Mouse (Mus musculus): Measurements from ENCODE around the gene Sdr16c6. TPM values are rescaled to one million over a fixed set of nuclear protein-coding genes. Genes with fewer than 3 reads are reported as not detected.
A peak's percentile ranks its signal among the peaks of the same experiment; 100 is the strongest.

Gene Sdr16c6
- polyA plus RNA-seq (2014; fragmentation: Nextera tagmentation; extraction: Ambion mirVana), result 5.7 and 7.4 TPM in 2 replicates

- Histone ChIP-seq H3K9ac (ENCODE audit: low read depth, low read length) (no peak within 1 kb of the TSS), H3K4me1 (ENCODE audit: control insufficient read depth, insufficient read depth, low read length) (no peaks in the 10 kb centered on the region), H3K27ac (replicated peaks; ENCODE audit: low read depth, low read length) (no peak within 1 kb of the TSS), H3K36me3 (ENCODE audit: control insufficient read depth, insufficient read depth, low read length) (no peaks in the 10 kb centered on the region), H3K4me2 (ENCODE audit: low read depth, low read length) (no peak within 1 kb of the TSS), H3K27me3 (replicated peaks; ENCODE audit: control insufficient read depth, insufficient read depth, low read length) (no peaks in the 10 kb centered on the region), H3K9me3 (ENCODE audit: control insufficient read depth, low read length) (no peaks in the 10 kb centered on the region), H3K4me3 (ENCODE audit: low read depth, low read length) (no peak within 1 kb of the TSS)
- ATAC-seq (ENCODE audit: low read depth) (no peak), DNase-seq (ENCODE audit: low spot score) (no peak)
- WGBS, result 78% methylated on average over 3 of the region's 3 CpGs
Measured at GRCm38 (mm10) chr4:4077372-4077771, at the start of gene Sdr16c6. Sdr16c6 (minus strand) TSS chr4:4077522.

DNA sequence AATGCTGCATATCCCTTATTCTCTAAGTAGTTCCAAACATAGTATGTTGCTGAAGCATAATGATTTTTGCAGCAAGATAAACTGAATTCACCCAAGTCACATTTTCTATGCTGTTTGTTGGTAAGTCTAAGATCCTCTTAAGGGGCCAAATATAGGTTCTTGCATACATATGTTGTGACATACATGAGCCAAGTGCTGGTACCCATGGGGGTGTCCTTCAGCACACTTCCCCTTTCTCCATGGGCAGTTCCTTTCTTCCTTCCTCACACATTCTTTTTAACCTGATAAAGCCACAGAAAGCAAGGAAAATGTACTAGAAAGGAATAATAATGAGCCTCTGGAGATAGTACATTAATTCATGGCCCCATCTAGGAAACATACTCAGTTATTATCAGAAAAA lies 2.9 kb upstream of the Sdr16c6 start:
- no peaks in the 10 kb centered on the region for H3K36me3 ChIP-seq (ENCODE audit: control insufficient read depth, insufficient read depth, low read length)
- H3K27me3 ChIP-seq (replicated peaks; ENCODE audit: control insufficient read depth, insufficient read depth, low read length), result no peaks in the 10 kb centered on the region
- ATAC-seq (ENCODE audit: low read depth) (no peak), DNase-seq (ENCODE audit: low spot score) (no peak)
- no peaks in the 10 kb centered on the region for H3K4me1 ChIP-seq (ENCODE audit: control insufficient read depth, insufficient read depth, low read length)
- no peak overlapping the region for H3K27ac ChIP-seq (replicated peaks; ENCODE audit: low read depth, low read length)
- no peak overlapping the region for H3K4me3 ChIP-seq (ENCODE audit: low read depth, low read length)
- H3K9me3 ChIP-seq (ENCODE audit: control insufficient read depth, low read length), result no peaks in the 10 kb centered on the region
- H3K4me2 ChIP-seq (ENCODE audit: low read depth, low read length), result no peak overlapping the region
- no peak overlapping the region for H3K9ac ChIP-seq (ENCODE audit: low read depth, low read length)

- H3K27ac ChIP-seq (replicated peaks; ENCODE audit: low read depth, low read length), result no peak overlapping the region
- WGBS, result 82% methylated on average over 3 of the region's 3 CpGs
- H3K4me3 ChIP-seq (ENCODE audit: low read depth, low read length), result no peak overlapping the region
- peak; percentile 19 for DNase-seq (ENCODE audit: low spot score)
- no peaks in the 10 kb centered on the region for H3K9me3 ChIP-seq (ENCODE audit: control insufficient read depth, low read length)
- no peak for ATAC-seq (ENCODE audit: low read depth)
- H3K36me3 ChIP-seq (ENCODE audit: control insufficient read depth, insufficient read depth, low read length), result no peaks in the 10 kb centered on the region
- H3K4me2 ChIP-seq (ENCODE audit: low read depth, low read length), result no peak overlapping the region
- H3K9ac ChIP-seq (ENCODE audit: low read depth, low read length), result no peak overlapping the region
- H3K4me1 ChIP-seq (ENCODE audit: control insufficient read depth, insufficient read depth, low read length), result no peaks in the 10 kb centered on the region
- H3K27me3 ChIP-seq (replicated peaks; ENCODE audit: control insufficient read depth, insufficient read depth, low read length), result no peaks in the 10 kb centered on the region
Measured at GRCm38 (mm10) chr4:4079132-4079531, 1.8 kb upstream of the Sdr16c6 start.

- no peak overlapping the region for H3K27ac ChIP-seq (replicated peaks; ENCODE audit: low read depth, low read length)
- no peak overlapping the region for H3K9ac ChIP-seq (ENCODE audit: low read depth, low read length)
- no peaks in the 10 kb centered on the region for H3K4me1 ChIP-seq (ENCODE audit: control insufficient read depth, insufficient read depth, low read length)
- DNase-seq (ENCODE audit: low spot score) (no peak), ATAC-seq (ENCODE audit: low read depth) (no peak)
- H3K27me3 ChIP-seq (replicated peaks; ENCODE audit: control insufficient read depth, insufficient read depth, low read length), result no peaks in the 10 kb centered on the region
- H3K4me3 ChIP-seq (ENCODE audit: low read depth, low read length), result no peak overlapping the region
- no peaks in the 10 kb centered on the region for H3K36me3 ChIP-seq (ENCODE audit: control insufficient read depth, insufficient read depth, low read length)
- H3K4me2 ChIP-seq (ENCODE audit: low read depth, low read length), result no peak overlapping the region
- 92% methylated on average over 2 of the region's 2 CpGs for WGBS
- no peaks in the 10 kb centered on the region for H3K9me3 ChIP-seq (ENCODE audit: control insufficient read depth, low read length)
Measured at GRCm38 (mm10) chr4:4076001-4076400, 1.3 kb downstream of the Sdr16c6 start.

Other genes starting within 250 kb of the Sdr16c6 start
- 978 and 1,012 TPM in 2 replicates for gene Gm11808, start 103.9 kb downstream of the Sdr16c6 start, polyA plus RNA-seq (2014; fragmentation: Nextera tagmentation; extraction: Ambion mirVana)